Mouse (Mus musculus): ENCODE results near the gene Defb41. TPM values are rescaled to one million over a fixed set of nuclear protein-coding genes. Genes with fewer than 3 reads are reported as not detected.
"Not testable (repeated sequence)": the region's sequence is repeated elsewhere in the genome, so short reads cannot be mapped to it uniquely, and the experiment has no call there.

The Defb41 gene
- not detected in 2 replicates for polyA plus RNA-seq (2015; fragmentation: Nextera tagmentation; extraction: Ambion mirVana)

DNA sequence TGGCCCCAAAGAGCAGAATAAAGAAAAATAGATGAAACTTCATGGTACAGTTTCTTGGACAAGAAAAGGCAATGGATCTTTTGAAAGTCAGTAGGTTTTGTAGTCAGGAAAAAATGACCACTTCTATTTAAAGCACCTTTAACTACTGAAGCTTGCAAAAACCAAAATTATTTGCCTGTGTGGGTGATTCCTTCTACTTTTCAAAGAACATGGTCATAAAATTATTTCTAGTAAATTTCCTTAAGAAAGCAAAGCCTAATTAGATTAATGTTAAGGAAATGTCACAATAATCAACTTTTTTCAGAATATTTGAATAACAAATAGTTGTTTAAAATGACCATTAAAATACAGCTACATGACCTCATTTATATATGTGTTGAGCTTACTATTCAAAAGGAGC, at the start of gene Defb41:
Gene Defb41, minus strand, starts transcription at position 101 of the 400 bp plus-strand sequence.
- no peaks in the 10 kb centered on the region for H3K4me1 ChIP-seq
- no peaks in the 10 kb centered on the region for H3K9me3 ChIP-seq
- H3K4me2 ChIP-seq (replicated peaks): no peak within 1 kb of the TSS
- no peaks in the 10 kb centered on the region for H3K27me3 ChIP-seq
- H3K4me3 ChIP-seq: no peak within 1 kb of the TSS
- ATAC-seq (replicated peaks): no peak
- no peaks in the 10 kb centered on the region for H3K36me3 ChIP-seq
- H3K9ac ChIP-seq (replicated peaks): no peak within 1 kb of the TSS
- H3K27ac ChIP-seq (replicated peaks): no peak within 1 kb of the TSS

- Histone ChIP-seq H3K4me2 (replicated peaks) (no peak overlapping the region), H3K36me3 (no peaks in the 10 kb centered on the region), H3K4me3 (no peak overlapping the region), H3K9ac (replicated peaks) (no peak overlapping the region), H3K9me3 (no peaks in the 10 kb centered on the region), H3K4me1 (0 out of 2 replicates have a peak, but pooled peaks cover 2% of the 10 kb centered on the region), H3K27ac (replicated peaks) (peak overlapping the region; percentile 48; the same call in 1 of the 2 replicates), H3K27me3 (no peaks in the 10 kb centered on the region)
- ATAC-seq (replicated peaks): peak; percentile 17; the same call in 1 of the 2 replicates
- whole genome bisulfite sequencing: 63% methylated on average over 4 of the region's 4 CpGs
Measured at GRCm38 (mm10) chr1:18308474-18308829, 43.5 kb upstream of the Defb41 start.

GRCm38 (mm10) chr1:18307545-18308473, 42.9 kb upstream of the Defb41 start:
- no peak overlapping the region for H3K4me3 ChIP-seq
- WGBS: 65% methylated on average over 12 of the region's 12 CpGs
- H3K27ac ChIP-seq (replicated peaks): peak overlapping the region; percentile 54
- 0 out of 2 replicates have a peak, but pooled peaks cover 2% of the 10 kb centered on the region for H3K4me1 ChIP-seq
- no peaks in the 10 kb centered on the region for H3K27me3 ChIP-seq
- ATAC-seq (replicated peaks): peak; percentile 91
- no peaks in the 10 kb centered on the region for H3K36me3 ChIP-seq
- H3K9ac ChIP-seq (replicated peaks): no peak overlapping the region
- H3K4me2 ChIP-seq (replicated peaks): no peak overlapping the region
- H3K9me3 ChIP-seq: no peaks in the 10 kb centered on the region

GRCm38 (mm10) chr1:18292515-18292914, 27.6 kb upstream of the Defb41 start:
- Histone ChIP-seq H3K27me3 (no peaks in the 10 kb centered on the region), H3K4me3 (no peak overlapping the region), H3K36me3 (no peaks in the 10 kb centered on the region), H3K4me1 (peaks cover 5% of the 10 kb centered on the region; the same call in 1 of the 2 replicates), H3K27ac (replicated peaks) (peak overlapping the region; percentile 53), H3K9me3 (no peaks in the 10 kb centered on the region), H3K4me2 (replicated peaks) (no peak overlapping the region), H3K9ac (replicated peaks) (no peak overlapping the region)
- ATAC-seq (replicated peaks): peak; percentile 84
- WGBS: 15% methylated on average over 4 of the region's 4 CpGs

DNA sequence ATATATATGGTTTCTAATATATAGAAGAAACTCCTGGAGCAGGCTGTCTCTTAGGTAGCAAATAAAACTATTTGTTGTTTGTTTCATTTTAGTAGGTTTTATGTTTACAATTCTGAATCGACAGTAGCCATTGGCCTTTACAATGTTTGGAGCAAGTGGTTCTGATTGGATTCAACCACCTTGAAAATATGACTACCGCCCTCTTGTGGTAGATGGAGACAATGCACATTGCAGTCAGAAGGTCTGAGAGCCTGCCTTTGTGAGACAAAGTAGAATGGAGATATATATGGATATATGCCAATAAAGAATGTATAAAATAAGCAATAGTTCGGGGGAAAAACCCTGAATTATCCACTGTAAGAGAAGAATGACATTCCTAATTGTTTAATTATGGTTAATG, 23.9 kb upstream of the Defb41 start:
- Histone ChIP-seq H3K27me3 (no peaks in the 10 kb centered on the region), H3K9me3 (no peaks in the 10 kb centered on the region)
- 41% methylated on average over 3 of the region's 3 CpGs for WGBS

DNA sequence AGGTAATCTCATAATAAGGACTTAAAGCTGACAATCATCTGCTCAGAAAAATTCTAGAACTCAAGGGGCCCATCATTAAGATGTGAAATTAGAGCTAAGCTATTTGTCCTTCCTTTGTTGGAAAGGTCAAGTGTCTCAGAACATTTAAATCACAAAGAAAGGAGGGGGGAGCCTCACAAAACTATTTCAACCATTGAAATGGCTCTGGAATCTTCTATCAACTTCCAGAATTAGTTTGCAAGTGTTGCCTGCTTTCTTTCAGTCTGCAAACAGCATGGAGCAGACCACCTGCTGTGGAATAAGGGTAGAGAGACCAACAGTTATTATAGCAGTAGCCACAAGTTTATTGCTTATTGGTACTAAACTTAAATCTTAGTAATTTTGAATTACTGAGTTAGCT, 22.4 kb upstream of the Defb41 start:
- Histone ChIP-seq H3K4me2 (replicated peaks) (no peak overlapping the region), H3K27ac (replicated peaks) (no peak overlapping the region), H3K9me3 (no peaks in the 10 kb centered on the region), H3K9ac (replicated peaks) (no peak overlapping the region), H3K36me3 (no peaks in the 10 kb centered on the region), H3K4me1 (peaks cover 3% of the 10 kb centered on the region; the same call in 1 of the 2 replicates), H3K27me3 (no peaks in the 10 kb centered on the region), H3K4me3 (no peak overlapping the region)
- ATAC-seq (replicated peaks): no peak

More for the DNA sequence above, 23.9 kb upstream of the Defb41 start:
- no peak for ATAC-seq (replicated peaks)
- no peak overlapping the region for H3K4me3 ChIP-seq
- no peak overlapping the region for H3K4me2 ChIP-seq (replicated peaks)
- H3K9ac ChIP-seq (replicated peaks): no peak overlapping the region
- no peak overlapping the region for H3K27ac ChIP-seq (replicated peaks)
- H3K36me3 ChIP-seq: no peaks in the 10 kb centered on the region
- H3K4me1 ChIP-seq: peaks cover 5% of the 10 kb centered on the region; the same call in 1 of the 2 replicates

DNA sequence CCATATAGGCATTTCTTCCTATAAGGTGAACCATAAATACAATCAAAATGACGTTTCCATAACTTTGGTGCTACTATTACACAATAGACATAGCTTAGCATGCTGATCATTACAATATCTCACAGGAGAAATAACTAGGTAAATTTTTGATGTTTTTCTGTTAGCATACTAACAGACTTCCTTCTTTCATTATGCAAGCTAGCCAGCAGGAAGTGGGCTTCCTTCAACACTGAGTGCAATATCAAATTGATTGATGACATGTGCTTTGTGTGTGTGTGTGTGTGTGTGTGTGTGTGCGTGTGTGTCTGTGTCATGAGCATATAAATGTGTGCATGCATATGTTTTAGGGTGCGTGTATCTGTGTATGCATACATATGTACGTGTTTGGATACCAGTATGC, 6.2 kb upstream of the Defb41 start:
- H3K4me2 ChIP-seq (replicated peaks): no peak overlapping the region
- H3K4me3 ChIP-seq: no peak overlapping the region
- H3K9me3 ChIP-seq: no peaks in the 10 kb centered on the region
- no peaks in the 10 kb centered on the region for H3K4me1 ChIP-seq
- no peak overlapping the region for H3K27ac ChIP-seq (replicated peaks)
- H3K9ac ChIP-seq (replicated peaks): no peak overlapping the region
- H3K36me3 ChIP-seq: no peaks in the 10 kb centered on the region
- 86% methylated on average over 4 of the region's 4 CpGs for WGBS
- H3K27me3 ChIP-seq: no peaks in the 10 kb centered on the region
- ATAC-seq (replicated peaks): no peak

DNA sequence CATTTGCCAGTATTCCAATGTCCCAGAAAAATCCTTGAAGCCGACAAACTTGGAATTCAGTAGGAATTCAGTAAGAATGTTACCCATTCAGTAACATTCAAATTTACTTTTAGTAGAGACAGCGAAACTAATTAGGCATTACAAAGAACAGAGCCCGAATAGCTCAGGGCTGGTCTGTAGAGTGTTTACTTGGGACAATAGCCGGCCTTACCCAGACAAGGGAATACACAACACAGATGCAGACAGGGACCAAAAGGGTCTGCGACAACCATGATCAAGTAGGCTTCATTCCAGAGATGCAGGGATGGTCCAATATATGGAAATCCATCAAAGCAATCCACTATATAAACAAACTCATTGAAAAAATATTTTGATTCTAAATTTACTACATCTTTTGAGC, 3.9 kb upstream of the Defb41 start:
- H3K27ac ChIP-seq (replicated peaks): no peak overlapping the region
- no peak for ATAC-seq (replicated peaks)
- H3K4me1 ChIP-seq: no peaks in the 10 kb centered on the region
- H3K4me2 ChIP-seq (replicated peaks): no peak overlapping the region
- H3K36me3 ChIP-seq: no peaks in the 10 kb centered on the region
- no peaks in the 10 kb centered on the region for H3K27me3 ChIP-seq
- no peak overlapping the region for H3K4me3 ChIP-seq
- no peak overlapping the region for H3K9ac ChIP-seq (replicated peaks)
- 50% methylated on average over 5 of the region's 5 CpGs for WGBS
- H3K9me3 ChIP-seq: no peaks in the 10 kb centered on the region

- H3K36me3 ChIP-seq; H3K9ac ChIP-seq (replicated peaks); H3K4me3 ChIP-seq; H3K9me3 ChIP-seq; H3K4me1 ChIP-seq; H3K27me3 ChIP-seq; ATAC-seq (replicated peaks); H3K4me2 ChIP-seq (replicated peaks); H3K27ac ChIP-seq (replicated peaks): not testable (repeated sequence)
- WGBS: 81% methylated on average over 9 of the region's 9 CpGs
Measured at GRCm38 (mm10) chr1:18245801-18246580, 18.9 kb downstream of the Defb41 start.

- no peak within 1 kb of the TSS for H3K4me2 ChIP-seq (replicated peaks)
- H3K27ac ChIP-seq (replicated peaks): no peak within 1 kb of the TSS
- H3K27me3 ChIP-seq: no peaks in the 10 kb centered on the region
- no peaks in the 10 kb centered on the region for H3K4me1 ChIP-seq
- 75% methylated on average over 1 of the region's 1 CpGs for WGBS
- no peak within 1 kb of the TSS for H3K4me3 ChIP-seq
- no peaks in the 10 kb centered on the region for H3K36me3 ChIP-seq
- no peak within 1 kb of the TSS for H3K9ac ChIP-seq (replicated peaks)
- ATAC-seq (replicated peaks): no peak
- no peaks in the 10 kb centered on the region for H3K9me3 ChIP-seq
Measured at GRCm38 (mm10) chr1:18237343-18237742, 27.6 kb downstream of the Defb41 start, which contains the start of gene Defb18. Gene Defb18, minus strand, starts transcription at chr1:18237443.

DNA sequence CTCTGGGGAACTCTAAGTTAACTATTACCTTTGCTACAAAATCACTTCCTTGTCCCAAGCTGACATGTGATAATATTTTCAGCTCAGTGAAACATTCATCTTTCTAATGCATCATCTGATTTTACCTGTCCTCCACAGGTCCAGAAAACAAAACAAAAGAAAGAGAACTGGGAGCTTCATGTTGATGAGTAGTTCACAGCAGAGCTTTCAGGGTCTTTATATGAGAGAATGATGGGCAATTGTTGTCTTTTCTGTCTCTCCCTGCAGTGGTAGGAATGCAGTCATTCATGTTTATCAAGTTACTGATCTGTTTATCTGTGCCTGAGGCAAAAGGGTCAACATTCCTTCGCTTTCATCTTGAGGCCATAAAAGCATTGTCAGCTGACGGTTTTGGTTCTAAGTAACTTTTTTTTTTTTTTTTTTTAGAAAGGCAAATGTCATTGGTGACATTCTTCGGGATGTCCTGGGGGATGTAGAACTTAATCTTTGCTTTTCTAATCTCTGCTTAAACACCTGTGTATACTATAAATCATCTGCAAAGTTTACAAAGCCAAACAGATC, 41.5 kb downstream of the Defb41 start:
- no peak overlapping the region for H3K4me3 ChIP-seq
- 74% methylated on average over 3 of the region's 3 CpGs for WGBS
- no peaks in the 10 kb centered on the region for H3K36me3 ChIP-seq
- H3K27ac ChIP-seq (replicated peaks): no peak overlapping the region
- ATAC-seq (replicated peaks): no peak
- H3K4me2 ChIP-seq (replicated peaks): no peak overlapping the region
- H3K9me3 ChIP-seq: no peaks in the 10 kb centered on the region
- no peaks in the 10 kb centered on the region for H3K27me3 ChIP-seq
- no peak overlapping the region for H3K9ac ChIP-seq (replicated peaks)
- no peaks in the 10 kb centered on the region for H3K4me1 ChIP-seq
